Mouse (Mus musculus) intestine, postnatal 0 days (tissue): Measurements from ENCODE around the gene Trim11. TPM values are rescaled to one million over a fixed set of nuclear protein-coding genes. Genes with fewer than 3 reads are reported as not detected.
A peak's percentile ranks its signal among the peaks of the same experiment; 100 is the strongest.

Source experiments
- ATAC-seq: fragments of 200-750 bp; cut with Nextera tagmentation; 2 replicates; pipeline ENCODE4 v1.8.0; 2017; ENCODE audit warnings: mild to moderate bottlenecking, moderate TSS enrichment, moderate library complexity
- H3K27ac ChIP-seq: fragments of 300-500 bp; sonication (generic); 2 replicates; pipeline ENCODE4 v1.5.1; 2014; ENCODE audit warnings: mild to moderate bottlenecking, low read depth, low read length, moderate library complexity
- H3K27me3 ChIP-seq: fragments of 300-500 bp; sonication (generic); replicated peaks from 2 replicates; pipeline ENCODE4 v1.6.1; 2014; ENCODE audit warnings: low read length, mixed read lengths; ENCODE audit not compliant: control insufficient read depth, insufficient read depth
- H3K36me3 ChIP-seq: fragments of 300-500 bp; sonication (generic); 2 replicates; pipeline ENCODE4 v1.6.1; 2014; ENCODE audit warnings: mild to moderate bottlenecking, moderate library complexity; ENCODE audit not compliant: control insufficient read depth, insufficient read depth
- H3K4me1 ChIP-seq: fragments of 300-500 bp; sonication (generic); replicated peaks from 2 replicates; pipeline ENCODE4 v1.6.1; 2014; ENCODE audit warnings: antibody characterized with exemption, low read length, mixed read lengths; ENCODE audit not compliant: control insufficient read depth, insufficient read depth
- H3K4me2 ChIP-seq: fragments of 300-500 bp; sonication (generic); replicated peaks from 2 replicates; pipeline ENCODE4 v1.6.1; 2014; ENCODE audit warnings: low read depth, mild to moderate bottlenecking, moderate library complexity
- H3K4me3 ChIP-seq: fragments of 300-500 bp; sonication (generic); 2 replicates; pipeline ENCODE4 v1.5.1; 2014; ENCODE audit warnings: low read depth, low read length
- H3K9ac ChIP-seq: fragments of 300-500 bp; sonication (generic); 2 replicates; pipeline ENCODE4 v1.6.1; 2014; ENCODE audit warnings: mild to moderate bottlenecking, low read depth, low read length
- H3K9me3 ChIP-seq: fragments of 300-500 bp; sonication (generic); 2 replicates; pipeline ENCODE4 v1.6.1; 2016; ENCODE audit warnings: mixed run types; ENCODE audit not compliant: control insufficient read depth
- CTCF ChIP-seq: sonication (generic); IDR thresholded peaks from 2 replicates; pipeline ENCODE4 v1.5.1; 2016; ENCODE audit warnings: low read depth, mild to moderate bottlenecking, control low read depth, antibody characterized with exemption, moderate library complexity
- WGBS: fragments of 180-500 bp; shearing (Covaris S2); extraction: QIAGEN DNeasy Blood & Tissue Kit; methylation state at CpG from one replicate; pipeline ENCODE4 v1.1.7; 2014; 5-methylcytosine and 5-hydroxymethylcytosine counted together
- polyA plus RNA-seq: library from polyadenylated mRNA; unstranded; fragments of >200 nt; fragmentation: Nextera tagmentation; extraction: Ambion mirVana; gene quantifications from 2 replicates; pipeline ENCODE4 v1.2.1, GENCODE M21; 2015

The Trim11 gene
- polyA plus RNA-seq, 1 experiment from 2014 or later = 8.9 TPM

DNA sequence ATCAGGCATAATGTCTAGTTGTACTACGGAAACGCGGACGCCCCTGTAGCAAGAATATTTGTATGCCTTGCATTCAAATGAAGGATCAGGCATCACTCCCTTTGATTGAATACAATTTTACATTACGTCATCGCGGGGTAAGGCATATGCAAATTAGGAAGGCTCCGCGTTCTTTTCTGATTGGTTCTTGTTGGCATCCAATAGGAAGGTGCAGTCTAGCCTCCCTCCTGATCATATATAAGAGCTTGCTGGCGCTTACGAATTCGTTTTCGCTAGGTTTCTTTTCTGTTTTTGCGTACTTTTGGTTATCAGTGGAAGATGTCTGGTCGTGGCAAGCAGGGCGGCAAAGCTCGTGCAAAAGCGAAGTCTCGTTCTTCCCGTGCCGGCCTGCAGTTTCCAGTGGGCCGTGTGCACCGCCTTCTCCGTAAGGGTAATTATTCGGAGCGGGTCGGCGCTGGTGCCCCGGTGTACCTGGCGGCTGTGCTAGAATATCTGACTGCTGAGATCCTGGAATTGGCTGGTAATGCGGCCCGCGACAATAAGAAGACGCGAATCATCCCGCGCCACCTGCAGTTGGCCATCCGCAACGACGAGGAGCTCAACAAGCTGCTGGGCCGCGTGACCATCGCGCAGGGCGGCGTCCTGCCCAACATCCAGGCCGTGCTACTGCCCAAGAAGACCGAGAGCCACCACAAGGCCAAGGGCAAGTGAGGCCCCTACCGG, 23.3 kb upstream of the Trim11 start, which contains the start of the genes Hist3h2a and Trim17:
Hist3h2a (plus strand) TSS at position 266 of the 723 bp plus-strand sequence.
Trim17 (plus strand) TSS at position 266 of the 723 bp plus-strand sequence.
- peak; percentile 95 for ATAC-seq
- Histone ChIP-seq H3K9me3 (no peaks in the 10 kb centered on the region), H3K4me1 (peaks cover 8% of the 10 kb centered on the region; the same call in 1 of the 2 replicates), H3K4me2 (peak within 1 kb of the TSS; percentile 78), H3K4me3 (peak within 1 kb of the TSS; percentile 56), H3K9ac (peak within 1 kb of the TSS; percentile 61), H3K36me3 (peaks cover 8% of the 10 kb centered on the region; the same call in 1 of the 2 replicates), H3K27me3 (no peaks in the 10 kb centered on the region), H3K27ac (peak within 1 kb of the TSS; percentile 94)
- under 1% methylated on average over 49 of the region's 49 CpGs for WGBS
- TF ChIP-seq CTCF = peak; percentile 80

GRCm38 (mm10) chr11:58955143-58955867, 22.6 kb upstream of the Trim11 start:
- peak; percentile 31; the same call in 1 of the 2 replicates for ATAC-seq

GRCm38 (mm10) chr11:58955868-58956257, 22.0 kb upstream of the Trim11 start:
- H3K27ac ChIP-seq = no peak overlapping the region
- H3K9ac ChIP-seq = peak overlapping the region; percentile 61
- H3K9me3 ChIP-seq = no peaks in the 10 kb centered on the region
- ATAC-seq = no peak
- no peak for TF ChIP-seq CTCF
- peak overlapping the region; percentile 78 for H3K4me2 ChIP-seq
- H3K4me1 ChIP-seq = peaks cover 8% of the 10 kb centered on the region; the same call in 1 of the 2 replicates
- WGBS = 6% methylated on average over 8 of the region's 8 CpGs
- peaks cover 8% of the 10 kb centered on the region; the same call in 1 of the 2 replicates for H3K36me3 ChIP-seq
- peak overlapping the region; percentile 56 for H3K4me3 ChIP-seq
- H3K27me3 ChIP-seq = no peaks in the 10 kb centered on the region

More at GRCm38 (mm10) chr11:58955143-58955867, 22.6 kb upstream of the Trim11 start:
- H3K36me3 ChIP-seq = peaks cover 8% of the 10 kb centered on the region; the same call in 1 of the 2 replicates
- peak overlapping the region; percentile 94 for H3K27ac ChIP-seq
- peak overlapping the region; percentile 56 for H3K4me3 ChIP-seq
- H3K4me2 ChIP-seq = peak overlapping the region; percentile 78
- no peaks in the 10 kb centered on the region for H3K27me3 ChIP-seq
- TF ChIP-seq CTCF = no peak; the same call in none of the 2 replicates
- peaks cover 8% of the 10 kb centered on the region; the same call in 1 of the 2 replicates for H3K4me1 ChIP-seq
- under 1% methylated on average over 20 of the region's 20 CpGs for WGBS
- H3K9me3 ChIP-seq = no peaks in the 10 kb centered on the region
- peak overlapping the region; percentile 61 for H3K9ac ChIP-seq

DNA sequence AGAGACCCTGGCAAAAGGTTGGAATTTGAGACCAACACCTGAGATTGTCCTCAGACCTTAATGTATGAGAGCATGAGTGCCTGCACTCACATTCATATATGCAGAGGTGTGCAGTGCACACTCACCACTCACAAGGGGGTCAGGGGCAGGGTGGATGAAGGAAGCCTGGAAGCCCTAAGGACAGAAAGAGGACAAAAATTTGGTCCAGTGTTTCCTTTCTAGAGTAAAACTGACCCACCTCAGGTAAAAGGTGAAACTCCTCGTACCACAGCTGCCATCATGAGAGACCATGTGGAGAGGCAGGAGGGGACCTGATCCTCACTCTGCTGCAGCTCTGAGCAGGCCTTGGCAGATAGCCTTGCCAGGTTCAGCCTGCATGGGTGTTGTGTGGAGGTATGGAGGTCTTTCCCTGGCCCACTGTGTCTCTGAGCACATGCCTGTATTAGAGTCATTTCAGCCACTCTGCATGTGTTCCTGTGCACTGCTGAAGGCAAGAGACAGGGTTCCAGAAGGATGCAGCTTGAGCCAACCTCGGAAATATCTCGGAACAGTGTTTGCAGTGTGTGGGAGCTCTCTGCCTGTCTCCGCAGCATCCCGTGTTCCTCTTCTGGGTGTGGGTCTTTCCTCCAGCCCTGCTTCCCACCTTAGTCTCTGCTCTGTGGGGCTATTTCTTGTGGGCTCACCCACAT, 20.5 kb upstream of the Trim11 start:
- peaks cover 8% of the 10 kb centered on the region; the same call in 1 of the 2 replicates for H3K4me1 ChIP-seq
- H3K4me2 ChIP-seq = peak overlapping the region; percentile 78; the same call in 1 of the 2 replicates
- no peak for ATAC-seq
- 80% methylated on average over 5 of the region's 5 CpGs for WGBS
- peaks cover 8% of the 10 kb centered on the region; the same call in 1 of the 2 replicates for H3K36me3 ChIP-seq
- no peak overlapping the region for H3K27ac ChIP-seq
- H3K4me3 ChIP-seq = no peak overlapping the region
- TF ChIP-seq CTCF = no peak
- H3K9ac ChIP-seq = no peak overlapping the region
- no peaks in the 10 kb centered on the region for H3K9me3 ChIP-seq
- H3K27me3 ChIP-seq = peaks cover 8% of the 10 kb centered on the region; the same call in 1 of the 2 replicates

GRCm38 (mm10) chr11:58958536-58958935, 19.4 kb upstream of the Trim11 start:
- H3K4me1 ChIP-seq = peaks cover 8% of the 10 kb centered on the region; the same call in 1 of the 2 replicates
- ATAC-seq = no peak
- no peak overlapping the region for H3K27ac ChIP-seq
- no peak for TF ChIP-seq CTCF
- peaks cover 8% of the 10 kb centered on the region for H3K27me3 ChIP-seq
- H3K4me2 ChIP-seq = no peak overlapping the region
- H3K4me3 ChIP-seq = no peak overlapping the region
- no peak overlapping the region for H3K9ac ChIP-seq
- 91% methylated on average over 6 of the region's 6 CpGs for WGBS
- H3K9me3 ChIP-seq = no peaks in the 10 kb centered on the region
- peaks cover 8% of the 10 kb centered on the region; the same call in 1 of the 2 replicates for H3K36me3 ChIP-seq
